Mouse (Mus musculus) small intestine, adult 2 months (tissue): Measurements from ENCODE around the gene Camta1. TPM values are rescaled to one million over a fixed set of nuclear protein-coding genes. Genes with fewer than 3 reads are reported as not detected.

ENCODE experiments used
- H3K27ac ChIP-seq: fragments of 200-500 bp; 2 replicates; pipeline ENCODE4 v1.5.1; 2012; ENCODE audit warnings: low read depth, low read length, control low read depth, inconsistent platforms; ENCODE audit not compliant: insufficient read depth
- H3K27me3 ChIP-seq: fragments of 200-500 bp; 2 replicates; pipeline ENCODE4 v1.6.1; 2012; ENCODE audit warnings: mild to moderate bottlenecking, moderate library complexity, low read length, inconsistent platforms; ENCODE audit not compliant: control insufficient read depth, insufficient read depth
- H3K36me3 ChIP-seq: fragments of 200-500 bp; 2 replicates; pipeline ENCODE4 v1.6.1; 2012; ENCODE audit warnings: mild to moderate bottlenecking, low read length, control low read depth, inconsistent platforms; ENCODE audit not compliant: control insufficient read depth, insufficient read depth
- H3K4me1 ChIP-seq: fragments of 200-500 bp; 2 replicates; pipeline ENCODE4 v1.6.1; 2012; ENCODE audit warnings: low read length, inconsistent platforms, mixed read lengths; ENCODE audit not compliant: control insufficient read depth, insufficient read depth, insufficient read length
- H3K4me3 ChIP-seq: fragments of 200-500 bp; 2 replicates; pipeline ENCODE4 v1.5.1; 2012; ENCODE audit warnings: low read depth, mild to moderate bottlenecking, control low read depth, inconsistent platforms, low read length, moderate library complexity
- CTCF ChIP-seq: fragments of 200-500 bp; IDR thresholded peaks from 2 replicates; pipeline ENCODE4 v1.5.1; 2012; ENCODE audit warnings: low read depth, mild to moderate bottlenecking, control low read depth, inconsistent platforms, low read length, moderate library complexity, mixed read lengths; ENCODE audit not compliant: insufficient replicate concordance, insufficient read length; ENCODE audit errors: extremely low read depth
- POLR2A ChIP-seq: fragments of 200-500 bp; IDR thresholded peaks from 2 replicates; pipeline ENCODE4 v1.6.1; 2012; ENCODE audit warnings: low read depth, mild to moderate bottlenecking, control low read depth, inconsistent platforms, low read length, moderate library complexity
- WGBS: fragments of 180-500 bp; shearing (Covaris S2); methylation state at CpG from one replicate; pipeline ENCODE4 v1.1.7; 2018; 5-methylcytosine and 5-hydroxymethylcytosine counted together
- polyA plus RNA-seq: library from polyadenylated mRNA; depleted of rRNA; stranded (reverse); fragments of >200 nt; gene quantifications from 2 replicates; pipeline ENCODE4 v1.2.3, GENCODE M21; 2012

Gene Camta1
- polyA plus RNA-seq, 1 experiment = 2.2 TPM

GRCm38 (mm10) chr4:151519011-151519410 lies 342.7 kb downstream of the Camta1 start:
- TF ChIP-seq POLR2A (no peak), CTCF (no peak)

DNA sequence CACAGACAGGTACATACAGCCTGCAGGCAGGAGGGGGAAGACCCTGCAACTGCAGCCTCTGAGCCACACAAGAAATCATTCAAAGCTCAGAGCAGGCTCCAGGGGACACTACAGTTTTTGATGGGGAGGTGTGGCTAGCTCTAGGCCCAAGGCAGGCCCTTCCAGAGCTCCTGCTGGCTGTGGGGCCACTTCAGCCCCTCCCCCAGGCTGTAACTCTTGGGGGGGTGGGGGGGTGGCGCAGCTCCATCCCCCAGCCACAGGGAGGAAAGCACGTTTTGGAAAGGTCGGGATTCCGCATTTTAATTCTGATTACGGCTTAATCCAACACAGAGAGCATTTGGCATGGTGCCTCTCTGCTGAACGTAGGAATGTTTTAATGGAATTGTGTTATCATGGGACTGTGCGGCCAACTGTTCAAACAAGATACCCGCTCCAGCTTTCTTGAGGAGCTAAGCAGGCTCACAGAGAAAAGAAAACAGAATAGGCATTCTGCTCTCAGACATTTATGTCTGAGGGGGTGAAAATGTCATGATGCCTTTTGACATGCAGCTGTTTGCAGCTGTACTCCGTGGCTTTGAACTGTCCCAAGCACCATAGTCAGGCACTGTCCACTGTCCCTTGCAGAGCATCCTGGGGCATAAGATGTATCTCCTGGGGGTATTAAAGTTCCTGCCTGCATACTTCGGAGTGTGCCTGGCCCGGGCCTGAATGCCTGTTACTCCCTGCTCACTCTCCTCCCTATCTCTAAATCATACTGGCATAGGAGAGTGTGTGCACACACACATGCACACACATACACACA lies 344.5 kb downstream of the Camta1 start:
- H3K36me3 ChIP-seq = no peaks in the 10 kb centered on the region
- H3K4me1 ChIP-seq = no peaks in the 10 kb centered on the region
- 39% methylated on average over 11 of the region's 11 CpGs for WGBS
- no peaks in the 10 kb centered on the region for H3K27me3 ChIP-seq
- TF ChIP-seq CTCF = no peak
- TF ChIP-seq POLR2A = no peak
- H3K4me3 ChIP-seq = no peak overlapping the region
- no peak overlapping the region for H3K27ac ChIP-seq

More at GRCm38 (mm10) chr4:151519011-151519410, 342.7 kb downstream of the Camta1 start:
- Histone ChIP-seq H3K36me3 (no peaks in the 10 kb centered on the region), H3K4me1 (no peaks in the 10 kb centered on the region), H3K4me3 (no peak overlapping the region), H3K27ac (no peak overlapping the region), H3K27me3 (no peaks in the 10 kb centered on the region)
- WGBS = 56% methylated on average over 7 of the region's 7 CpGs

- TF ChIP-seq CTCF (no peak), POLR2A (no peak)
- 83% methylated on average over 5 of the region's 5 CpGs for WGBS
- no peak overlapping the region for H3K4me3 ChIP-seq
- no peak overlapping the region for H3K27ac ChIP-seq
- H3K36me3 ChIP-seq = no peaks in the 10 kb centered on the region
- no peaks in the 10 kb centered on the region for H3K27me3 ChIP-seq
- H3K4me1 ChIP-seq = no peaks in the 10 kb centered on the region
Observed at GRCm38 (mm10) chr4:151515316-151515715, 346.4 kb downstream of the Camta1 start.

DNA sequence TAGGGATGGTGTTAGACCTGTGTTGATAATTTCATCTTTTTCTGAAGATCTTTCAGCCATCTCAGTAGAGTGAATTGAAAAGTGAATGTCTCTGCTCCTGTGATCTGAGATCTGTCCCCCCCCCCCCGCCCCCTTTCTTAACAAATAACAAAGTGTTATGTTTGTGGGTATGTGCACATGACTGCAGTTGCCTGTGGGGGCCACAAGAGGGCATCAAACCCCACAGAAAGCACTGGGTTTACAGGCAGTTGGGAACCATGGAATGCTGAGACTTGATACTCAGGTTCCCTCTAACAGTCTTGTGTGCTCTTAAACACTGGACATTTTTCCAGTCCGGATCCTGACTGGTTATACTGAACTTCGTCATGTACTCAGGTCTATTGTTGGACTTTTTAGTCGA lies 350.6 kb downstream of the Camta1 start:
- H3K27ac ChIP-seq = no peak overlapping the region
- no peaks in the 10 kb centered on the region for H3K4me1 ChIP-seq
- H3K27me3 ChIP-seq = no peaks in the 10 kb centered on the region
- no peak overlapping the region for H3K4me3 ChIP-seq
- no peak for TF ChIP-seq CTCF
- TF ChIP-seq POLR2A = no peak
- 83% methylated on average over 4 of the region's 4 CpGs for WGBS
- no peaks in the 10 kb centered on the region for H3K36me3 ChIP-seq

- no peak overlapping the region for H3K4me3 ChIP-seq
- no peaks in the 10 kb centered on the region for H3K27me3 ChIP-seq
- H3K36me3 ChIP-seq = no peaks in the 10 kb centered on the region
- TF ChIP-seq CTCF = no peak
- TF ChIP-seq POLR2A = no peak
- H3K27ac ChIP-seq = no peak overlapping the region
- no peaks in the 10 kb centered on the region for H3K4me1 ChIP-seq
- WGBS = 67% methylated on average over 4 of the region's 4 CpGs
Observed at GRCm38 (mm10) chr4:151510417-151510816, 351.3 kb downstream of the Camta1 start.

- no peak for TF ChIP-seq CTCF
- no peak for TF ChIP-seq POLR2A
- no peak overlapping the region for H3K4me3 ChIP-seq
- H3K27ac ChIP-seq = no peak overlapping the region
- 68% methylated on average over 6 of the region's 6 CpGs for WGBS
- no peaks in the 10 kb centered on the region for H3K36me3 ChIP-seq
- no peaks in the 10 kb centered on the region for H3K4me1 ChIP-seq
- no peaks in the 10 kb centered on the region for H3K27me3 ChIP-seq
Observed at GRCm38 (mm10) chr4:151506701-151507100, 355.0 kb downstream of the Camta1 start.

DNA sequence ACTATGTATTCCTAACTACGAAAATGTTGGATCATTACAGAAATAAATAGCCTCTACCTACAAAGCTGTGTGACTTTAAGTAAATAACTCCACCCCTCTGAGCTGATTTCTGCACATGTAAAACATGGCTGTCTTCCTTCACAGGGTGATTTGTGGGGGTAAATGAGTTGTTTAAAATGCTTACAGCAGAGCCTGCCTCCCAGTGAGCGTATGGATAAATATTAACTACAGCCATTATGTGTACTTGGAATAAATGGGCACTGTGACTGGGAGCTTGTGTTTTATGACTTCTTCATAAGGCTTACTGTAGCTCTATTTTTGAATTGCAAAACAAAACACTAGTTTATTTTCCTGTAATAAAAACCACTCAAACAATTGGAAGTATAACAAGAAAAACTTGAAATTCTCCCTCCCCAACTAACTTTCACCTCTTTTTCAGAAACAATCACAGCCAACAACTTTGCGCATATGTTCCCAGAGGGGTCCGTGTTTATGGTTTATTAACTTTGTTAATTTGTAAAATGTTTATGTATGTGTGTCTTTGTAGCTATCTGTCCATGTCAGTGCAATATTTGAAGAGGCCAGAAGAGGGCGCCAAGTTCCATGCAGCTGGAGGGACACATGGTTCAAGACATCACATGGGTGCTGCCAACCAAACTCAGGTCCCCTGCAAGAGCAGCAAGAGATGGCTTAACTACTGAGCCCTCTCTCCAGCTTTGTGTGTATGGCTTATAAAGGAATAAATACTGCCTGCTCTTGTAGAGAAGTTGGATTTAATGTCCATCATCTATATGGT lies 363.0 kb downstream of the Camta1 start:
- WGBS = 74% methylated on average over 5 of the region's 5 CpGs
- no peak overlapping the region for H3K27ac ChIP-seq
- H3K36me3 ChIP-seq = no peaks in the 10 kb centered on the region
- no peaks in the 10 kb centered on the region for H3K4me1 ChIP-seq
- no peak for TF ChIP-seq CTCF
- TF ChIP-seq POLR2A = no peak
- H3K4me3 ChIP-seq = no peak overlapping the region
- no peaks in the 10 kb centered on the region for H3K27me3 ChIP-seq
